Mouse (Mus musculus) subcutaneous adipose tissue, adult 2 months (tissue): ENCODE measurements around the gene Gm10024. TPM values are rescaled to one million over a fixed set of nuclear protein-coding genes. Genes with fewer than 3 reads are reported as not detected.

Experiments used
- polyA plus RNA-seq: library from polyadenylated mRNA; depleted of rRNA; stranded (reverse); fragments of >200 nt; gene quantifications from 2 replicates; pipeline ENCODE4 v1.2.3, GENCODE M21; 2012; ENCODE audit warnings: low replicate concordance; rRNA removed

The Gm10024 gene
- not detected in 2 replicates for polyA plus RNA-seq

GRCm38 (mm10) chr10:77711157-77711556, at the start of gene Gm10024:
Gene Gm10024 (plus strand): TSS chr10:77711457.

GRCm38 (mm10) chr10:77685895-77686664, 25.2 kb upstream of the Gm10024 start, which contains the start of gene Tspear:
Gene Tspear (plus strand): TSS chr10:77686569.

GRCm38 (mm10) chr10:77690356-77690807, 20.9 kb upstream of the Gm10024 start, which contains the start of gene Gm19402:
Gene Gm19402 (minus strand): TSS chr10:77690757.

GRCm38 (mm10) chr10:77697133-77697532, 14.1 kb upstream of the Gm10024 start, which contains the start of gene Gm9508:
Gene Gm9508 (minus strand): TSS chr10:77697233.

GRCm38 (mm10) chr10:77706326-77706725, 4.9 kb upstream of the Gm10024 start, which contains the start of gene Gm10272:
Gene Gm10272 (plus strand): TSS chr10:77706626.

GRCm38 (mm10) chr10:77715507-77715906, 4.2 kb downstream of the Gm10024 start, which contains the start of gene Gm10142:
Gene Gm10142 (plus strand): TSS chr10:77715807.

GRCm38 (mm10) chr10:77720299-77720698, 9.0 kb downstream of the Gm10024 start, which contains the start of gene Krtap12-1:
Gene Krtap12-1 (plus strand): TSS chr10:77720599.

GRCm38 (mm10) chr10:77726186-77726585, 14.9 kb downstream of the Gm10024 start, which contains the start of gene Gm10100:
Gene Gm10100 (plus strand): TSS chr10:77726486.

GRCm38 (mm10) chr10:77741924-77742688, 30.8 kb downstream of the Gm10024 start, which contains the start of gene Gm18596:
Gene Gm18596 (minus strand): TSS chr10:77742638.

GRCm38 (mm10) chr10:77751254-77751653, 40.0 kb downstream of the Gm10024 start, which contains the start of gene Gm9736:
Gene Gm9736 (minus strand): TSS chr10:77751354.

GRCm38 (mm10) chr10:77759582-77759981, 48.3 kb downstream of the Gm10024 start, which contains the start of gene Gm3233:
Gene Gm3233 (minus strand): TSS chr10:77759682.

Other genes starting within 250 kb of the Gm10024 start
- 19.1 and 32.2 TPM in 2 replicates for gene Fam207a, start 195.7 kb upstream of the Gm10024 start, polyA plus RNA-seq
- gene Itgb2, start 181.2 kb upstream of the Gm10024 start, polyA plus RNA-seq: 24.9 and 35.8 TPM in 2 replicates
- gene Pttg1ip, start 129.7 kb upstream of the Gm10024 start, polyA plus RNA-seq: 234 and 258 TPM in 2 replicates
- gene Sumo3, start 105.4 kb upstream of the Gm10024 start, polyA plus RNA-seq: 253 and 352 TPM in 2 replicates
- 0.84 TPM in 1 of 2 replicates, not detected in the other for gene Gm49325, start 105.3 kb upstream of the Gm10024 start, polyA plus RNA-seq
- 60.5 and 66.2 TPM in 2 replicates for gene Ube2g2, start 89.2 kb upstream of the Gm10024 start, polyA plus RNA-seq
- 1.1 TPM in 1 of 2 replicates, not detected in the other for gene Tspear, start 24.9 kb upstream of the Gm10024 start, polyA plus RNA-seq
- not detected in 2 replicates for gene Gm19402, start 20.7 kb upstream of the Gm10024 start, polyA plus RNA-seq
- not detected in 2 replicates for gene Gm9508, start 14.2 kb upstream of the Gm10024 start, polyA plus RNA-seq
- not detected in 2 replicates for gene Gm10272, start 4.8 kb upstream of the Gm10024 start, polyA plus RNA-seq
- gene Gm10142, start 4.3 kb downstream of the Gm10024 start, polyA plus RNA-seq: not detected in 2 replicates
- gene Krtap12-1, start 9.1 kb downstream of the Gm10024 start, polyA plus RNA-seq: not detected in 2 replicates
- not detected in 2 replicates for gene Gm10100, start 15.0 kb downstream of the Gm10024 start, polyA plus RNA-seq
- gene Gm18596, start 31.2 kb downstream of the Gm10024 start, polyA plus RNA-seq: not detected in 2 replicates
- not detected in 2 replicates for gene Gm9736, start 39.9 kb downstream of the Gm10024 start, polyA plus RNA-seq
- gene Gm3233, start 48.2 kb downstream of the Gm10024 start, polyA plus RNA-seq: not detected in 2 replicates
- gene Gm3238, start 59.9 kb downstream of the Gm10024 start, polyA plus RNA-seq: not detected in 2 replicates
- not detected in 2 replicates for gene Gm7138, start 65.5 kb downstream of the Gm10024 start, polyA plus RNA-seq
- not detected in 2 replicates for gene Gm3250, start 71.1 kb downstream of the Gm10024 start, polyA plus RNA-seq
- gene Gm7137, start 76.7 kb downstream of the Gm10024 start, polyA plus RNA-seq: not detected in 2 replicates
- not detected in 2 replicates for gene Gm9639, start 83.6 kb downstream of the Gm10024 start, polyA plus RNA-seq
- not detected in 2 replicates for gene Gm19668, start 87.7 kb downstream of the Gm10024 start, polyA plus RNA-seq
- gene Gm9507, start 100.4 kb downstream of the Gm10024 start, polyA plus RNA-seq: not detected in 2 replicates
- gene Gm2696, start 103.2 kb downstream of the Gm10024 start, polyA plus RNA-seq: not detected in 2 replicates
- not detected in 2 replicates for gene Krtap10-4, start 115.6 kb downstream of the Gm10024 start, polyA plus RNA-seq
- gene Krtap10-10, start 124.5 kb downstream of the Gm10024 start, polyA plus RNA-seq: not detected in 2 replicates
- not detected in 2 replicates for gene Gm36176, start 135.3 kb downstream of the Gm10024 start, polyA plus RNA-seq
- not detected in 2 replicates for gene Gm10318, start 141.4 kb downstream of the Gm10024 start, polyA plus RNA-seq
- not detected in 2 replicates for gene Gm3285, start 150.5 kb downstream of the Gm10024 start, polyA plus RNA-seq
- 7.8 and 12.9 TPM in 2 replicates for gene Lrrc3, start 191.1 kb downstream of the Gm10024 start, polyA plus RNA-seq